Mouse (Mus musculus) spleen, postnatal 14 days (tissue): ENCODE measurements at regions not wholly inside any gene's neighbourhood (a gene's known extent, or its start where the extent isn't known, plus 50 kb on each side); places are given as distances from the start of the nearest gene placed in this dataset.

Experiments used
- DNase-seq, 2 experiments: peaks; one replicate each; pipeline ENCODE4 v3.0.0; 2021 to 2022; ENCODE audit warnings: low spot score in 2 of 2

- no peak for DNase-seq
These were observed 629.1 kb downstream of the Rnf144a start for GRCm38 (mm10) chr12:25785646-25786606.

- no peak for DNase-seq
These were observed 630.7 kb downstream of the Rnf144a start for GRCm38 (mm10) chr12:25784401-25784800.

- no peak for DNase-seq
These were observed 631.9 kb downstream of the Rnf144a start for GRCm38 (mm10) chr12:25782972-25783717.

- DNase-seq, result no peak
These were observed 643.2 kb downstream of the Rnf144a start for GRCm38 (mm10) chr12:25771856-25772255.

- DNase-seq, result no peak
These were observed 646.4 kb downstream of the Rnf144a start for GRCm38 (mm10) chr12:25768644-25769043.

- DNase-seq, result no peak
These were observed 652.0 kb downstream of the Rnf144a start for GRCm38 (mm10) chr12:25763061-25763460.

- DNase-seq, result no peak
These were observed 658.0 kb downstream of the Rnf144a start for GRCm38 (mm10) chr12:25757014-25757413.

GRCm38 (mm10) chr12:25733801-25734200 is 636.9 kb upstream of the Id2 start:
- DNase-seq, result no peak

- no peak for DNase-seq
These were observed 628.8 kb upstream of the Id2 start for GRCm38 (mm10) chr12:25725774-25726173.

- DNase-seq, result no peak
These were observed 614.2 kb upstream of the Id2 start for GRCm38 (mm10) chr12:25711186-25711585.

GRCm38 (mm10) chr12:25703023-25703400 is 606.1 kb upstream of the Id2 start:
- no peak for DNase-seq

- no peak for DNase-seq
These were observed 605.5 kb upstream of the Id2 start for GRCm38 (mm10) chr12:25702176-25703022.

- DNase-seq, result no peak
These were observed 590.1 kb upstream of the Id2 start for GRCm38 (mm10) chr12:25687063-25687462.

GRCm38 (mm10) chr12:25676631-25677030 is 579.7 kb upstream of the Id2 start:
- DNase-seq, result no peak

- no peak for DNase-seq
These were observed 571.4 kb upstream of the Id2 start for GRCm38 (mm10) chr12:25668336-25668735.

- no peak for DNase-seq
These were observed 557.5 kb upstream of the Id2 start for GRCm38 (mm10) chr12:25654456-25654855.

GRCm38 (mm10) chr12:25650237-25650636 is 553.3 kb upstream of the Id2 start:
- no peak for DNase-seq

- no peak for DNase-seq
These were observed 531.1 kb upstream of the Id2 start for GRCm38 (mm10) chr12:25628081-25628480.

GRCm38 (mm10) chr12:25625858-25626257 is 528.9 kb upstream of the Id2 start:
- DNase-seq, result no peak

- DNase-seq, result no peak
These were observed 526.5 kb upstream of the Id2 start for GRCm38 (mm10) chr12:25623449-25623848.

GRCm38 (mm10) chr12:25621142-25621541 is 524.2 kb upstream of the Id2 start:
- no peak for DNase-seq

GRCm38 (mm10) chr12:25617521-25617920 is 520.6 kb upstream of the Id2 start:
- no peak for DNase-seq
